Mouse (Mus musculus) embryonic facial prominence, embryonic 12.5 days (tissue): ENCODE results near the gene Ankrd12. TPM values are rescaled to one million over a fixed set of nuclear protein-coding genes. Genes with fewer than 3 reads are reported as not detected.
"Not testable (repeated sequence)": the region's sequence is repeated elsewhere in the genome, so short reads cannot be mapped to it uniquely, and the experiment has no call there.

Experiments
- ATAC-seq: fragments of 200-750 bp; cut with Nextera tagmentation; 2 replicates; pipeline ENCODE4 v1.8.0; 2017; ENCODE audit not compliant: insufficient number of reproducible peaks, insufficient read depth, low FRiP score, low TSS enrichment
- H3K27ac ChIP-seq: fragments of 300-500 bp; sonication (generic); 2 replicates; pipeline ENCODE4 v1.5.1; 2016; ENCODE audit warnings: mild to moderate bottlenecking
- H3K27me3 ChIP-seq: fragments of 300-500 bp; sonication (generic); 2 replicates; pipeline ENCODE4 v1.6.1; 2016; ENCODE audit warnings: mild to moderate bottlenecking, moderate library complexity
- H3K36me3 ChIP-seq: fragments of 300-500 bp; sonication (generic); 2 replicates; pipeline ENCODE4 v1.6.1; 2016; ENCODE audit warnings: mild to moderate bottlenecking
- H3K4me1 ChIP-seq: fragments of 300-500 bp; sonication (generic); 2 replicates; pipeline ENCODE4 v1.6.1; 2016
- H3K4me2 ChIP-seq: fragments of 300-500 bp; sonication (generic); replicated peaks from 2 replicates; pipeline ENCODE4 v1.6.1; 2016; ENCODE audit warnings: mild to moderate bottlenecking, moderate library complexity
- H3K4me3 ChIP-seq: fragments of 300-500 bp; sonication (generic); 2 replicates; pipeline ENCODE4 v1.5.1; 2016; ENCODE audit warnings: mild to moderate bottlenecking
- H3K9ac ChIP-seq: fragments of 300-500 bp; sonication (generic); 2 replicates; pipeline ENCODE4 v1.6.1; 2016; ENCODE audit warnings: mild to moderate bottlenecking, moderate library complexity
- H3K9me3 ChIP-seq: fragments of 300-500 bp; sonication (generic); 2 replicates; pipeline ENCODE4 v1.6.1; 2016; ENCODE audit warnings: mild to moderate bottlenecking, moderate library complexity
- WGBS: fragments of 180-500 bp; shearing (Covaris S2); methylation state at CpG from one replicate; pipeline ENCODE4 v1.1.7; 2016; 5-methylcytosine and 5-hydroxymethylcytosine counted together
- polyA plus RNA-seq: library from polyadenylated mRNA; unstranded; fragments of >200 nt; fragmentation: Nextera tagmentation; extraction: Ambion mirVana; gene quantifications from 2 replicates; pipeline ENCODE4 v1.2.1, GENCODE M21; 2016

Ankrd12 gene
- polyA plus RNA-seq, 1 experiment from 2014 or later: 37.5 TPM

GRCm38 (mm10) chr17:66041020-66041419 is 35.9 kb downstream of the Ankrd12 start:
- H3K9me3 ChIP-seq: no peaks in the 10 kb centered on the region
- no peaks in the 10 kb centered on the region for H3K4me1 ChIP-seq
- H3K9ac ChIP-seq: no peak overlapping the region
- WGBS: 67% methylated on average over 5 of the region's 5 CpGs
- no peak overlapping the region for H3K27ac ChIP-seq
- no peak overlapping the region for H3K4me3 ChIP-seq
- ATAC-seq: no peak
- no peaks in the 10 kb centered on the region for H3K27me3 ChIP-seq
- peaks cover 4% of the 10 kb centered on the region for H3K36me3 ChIP-seq
- H3K4me2 ChIP-seq: no peak overlapping the region

- WGBS: 92% methylated on average over 5 of the region's 5 CpGs
- Histone ChIP-seq H3K4me2 (no peak overlapping the region), H3K4me3 (no peak overlapping the region), H3K36me3 (0 out of 2 replicates have a peak, but pooled peaks cover 5% of the 10 kb centered on the region), H3K27ac (no peak overlapping the region), H3K9me3 (no peaks in the 10 kb centered on the region), H3K4me1 (no peaks in the 10 kb centered on the region), H3K27me3 (no peaks in the 10 kb centered on the region), H3K9ac (no peak overlapping the region)
- ATAC-seq: no peak
Observed at GRCm38 (mm10) chr17:66033239-66033638, 43.6 kb downstream of the Ankrd12 start.

- Histone ChIP-seq H3K9me3 (no peaks in the 10 kb centered on the region), H3K4me1 (no peaks in the 10 kb centered on the region), H3K27ac (no peak overlapping the region), H3K4me2 (no peak overlapping the region), H3K27me3 (no peaks in the 10 kb centered on the region), H3K4me3 (no peak overlapping the region), H3K36me3 (peaks cover 7% of the 10 kb centered on the region; the same call in 1 of the 2 replicates), H3K9ac (no peak overlapping the region)
- 87% methylated on average over 5 of the region's 5 CpGs for WGBS
- no peak for ATAC-seq
Observed at GRCm38 (mm10) chr17:66031991-66032390, 44.9 kb downstream of the Ankrd12 start.

GRCm38 (mm10) chr17:66024211-66024610 is 52.7 kb downstream of the Ankrd12 start:
- Histone ChIP-seq H3K4me3 (no peak overlapping the region), H3K27ac (no peak overlapping the region), H3K27me3 (no peaks in the 10 kb centered on the region), H3K9me3 (no peaks in the 10 kb centered on the region), H3K4me1 (no peaks in the 10 kb centered on the region), H3K36me3 (peaks cover 25% of the 10 kb centered on the region), H3K4me2 (no peak overlapping the region), H3K9ac (no peak overlapping the region)
- ATAC-seq: no peak
- WGBS: 91% methylated on average over 7 of the region's 7 CpGs

- no peaks in the 10 kb centered on the region for H3K4me1 ChIP-seq
- no peak overlapping the region for H3K27ac ChIP-seq
- no peak overlapping the region for H3K4me2 ChIP-seq
- H3K27me3 ChIP-seq: no peaks in the 10 kb centered on the region
- no peak overlapping the region for H3K4me3 ChIP-seq
- H3K9ac ChIP-seq: no peak overlapping the region
- WGBS: 65% methylated on average over 2 of the region's 2 CpGs
- H3K9me3 ChIP-seq: no peaks in the 10 kb centered on the region
- H3K36me3 ChIP-seq: no peaks in the 10 kb centered on the region
- ATAC-seq: no peak
Observed at GRCm38 (mm10) chr17:66011790-66012189, 65.1 kb downstream of the Ankrd12 start.

- Histone ChIP-seq H3K36me3 (no peaks in the 10 kb centered on the region), H3K27ac (no peak overlapping the region), H3K9ac (no peak overlapping the region), H3K27me3 (no peaks in the 10 kb centered on the region), H3K9me3 (no peaks in the 10 kb centered on the region), H3K4me3 (no peak overlapping the region), H3K4me2 (no peak overlapping the region), H3K4me1 (no peaks in the 10 kb centered on the region)
- 79% methylated on average over 5 of the region's 5 CpGs for WGBS
- ATAC-seq: no peak
Observed at GRCm38 (mm10) chr17:66007892-66008291, 69.0 kb downstream of the Ankrd12 start.

GRCm38 (mm10) chr17:66007473-66007872 is 69.4 kb downstream of the Ankrd12 start:
- Histone ChIP-seq H3K4me3 (no peak overlapping the region), H3K9me3 (no peaks in the 10 kb centered on the region), H3K36me3 (no peaks in the 10 kb centered on the region), H3K27ac (no peak overlapping the region), H3K27me3 (no peaks in the 10 kb centered on the region), H3K4me2 (no peak overlapping the region), H3K9ac (no peak overlapping the region), H3K4me1 (no peaks in the 10 kb centered on the region)
- no peak for ATAC-seq
- WGBS: 91% methylated on average over 2 of the region's 2 CpGs

GRCm38 (mm10) chr17:65988151-65988820 is 88.6 kb downstream of the Ankrd12 start:
- no peaks in the 10 kb centered on the region for H3K9me3 ChIP-seq
- ATAC-seq: no peak
- H3K4me3 ChIP-seq: no peak overlapping the region
- no peaks in the 10 kb centered on the region for H3K27me3 ChIP-seq
- no peaks in the 10 kb centered on the region for H3K36me3 ChIP-seq
- H3K4me1 ChIP-seq: no peaks in the 10 kb centered on the region
- no peak overlapping the region for H3K9ac ChIP-seq
- WGBS: 86% methylated on average over 3 of the region's 3 CpGs
- H3K4me2 ChIP-seq: no peak overlapping the region
- no peak overlapping the region for H3K27ac ChIP-seq

GRCm38 (mm10) chr17:65976720-65977119 is 100.2 kb downstream of the Ankrd12 start:
- H3K4me1 ChIP-seq, H3K27me3 ChIP-seq, H3K9me3 ChIP-seq, H3K9ac ChIP-seq, H3K27ac ChIP-seq, H3K4me2 ChIP-seq, ATAC-seq, H3K4me3 ChIP-seq, H3K36me3 ChIP-seq: not testable (repeated sequence)

- 61% methylated on average over 11 of the region's 11 CpGs for WGBS
- Histone ChIP-seq H3K9me3 (no peaks in the 10 kb centered on the region), H3K36me3 (peaks cover 8% of the 10 kb centered on the region; the same call in 1 of the 2 replicates), H3K4me3 (no peak overlapping the region), H3K27me3 (no peaks in the 10 kb centered on the region), H3K9ac (no peak overlapping the region), H3K4me1 (no peaks in the 10 kb centered on the region), H3K4me2 (no peak overlapping the region), H3K27ac (no peak overlapping the region)
- ATAC-seq: no peak
Observed at GRCm38 (mm10) chr17:65967751-65968150, 109.1 kb downstream of the Ankrd12 start.

- WGBS: 90% methylated on average over 2 of the region's 2 CpGs
- Histone ChIP-seq H3K27me3 (no peaks in the 10 kb centered on the region), H3K27ac (no peak overlapping the region), H3K4me1 (peaks cover 4% of the 10 kb centered on the region; the same call in 1 of the 2 replicates), H3K9me3 (no peaks in the 10 kb centered on the region), H3K36me3 (no peaks in the 10 kb centered on the region), H3K9ac (no peak overlapping the region), H3K4me3 (no peak overlapping the region), H3K4me2 (no peak overlapping the region)
- ATAC-seq: no peak
Observed at GRCm38 (mm10) chr17:65962263-65962662, 114.6 kb downstream of the Ankrd12 start.

GRCm38 (mm10) chr17:65961606-65962136 is 115.2 kb downstream of the Ankrd12 start:
- Histone ChIP-seq H3K4me1 (peaks cover 5% of the 10 kb centered on the region; the same call in 1 of the 2 replicates), H3K27me3 (no peaks in the 10 kb centered on the region), H3K4me2 (no peak overlapping the region), H3K27ac (no peak overlapping the region), H3K9me3 (no peaks in the 10 kb centered on the region), H3K9ac (no peak overlapping the region), H3K36me3 (no peaks in the 10 kb centered on the region), H3K4me3 (no peak overlapping the region)
- ATAC-seq: no peak
- 81% methylated on average over 2 of the region's 2 CpGs for WGBS
